Mouse (Mus musculus) lung, postnatal 0 days (tissue): ENCODE results near the gene Efna5.

ENCODE experiments used
- CTCF ChIP-seq: IDR thresholded peaks from 2 replicates; pipeline ENCODE4 v1.5.1; 2016; ENCODE audit warnings: antibody characterized with exemption, mild to moderate bottlenecking
- EP300 ChIP-seq: IDR thresholded peaks from 2 replicates; pipeline ENCODE4 v1.6.1; 2016; ENCODE audit warnings: antibody characterized with exemption, mild to moderate bottlenecking, control low read depth

DNA sequence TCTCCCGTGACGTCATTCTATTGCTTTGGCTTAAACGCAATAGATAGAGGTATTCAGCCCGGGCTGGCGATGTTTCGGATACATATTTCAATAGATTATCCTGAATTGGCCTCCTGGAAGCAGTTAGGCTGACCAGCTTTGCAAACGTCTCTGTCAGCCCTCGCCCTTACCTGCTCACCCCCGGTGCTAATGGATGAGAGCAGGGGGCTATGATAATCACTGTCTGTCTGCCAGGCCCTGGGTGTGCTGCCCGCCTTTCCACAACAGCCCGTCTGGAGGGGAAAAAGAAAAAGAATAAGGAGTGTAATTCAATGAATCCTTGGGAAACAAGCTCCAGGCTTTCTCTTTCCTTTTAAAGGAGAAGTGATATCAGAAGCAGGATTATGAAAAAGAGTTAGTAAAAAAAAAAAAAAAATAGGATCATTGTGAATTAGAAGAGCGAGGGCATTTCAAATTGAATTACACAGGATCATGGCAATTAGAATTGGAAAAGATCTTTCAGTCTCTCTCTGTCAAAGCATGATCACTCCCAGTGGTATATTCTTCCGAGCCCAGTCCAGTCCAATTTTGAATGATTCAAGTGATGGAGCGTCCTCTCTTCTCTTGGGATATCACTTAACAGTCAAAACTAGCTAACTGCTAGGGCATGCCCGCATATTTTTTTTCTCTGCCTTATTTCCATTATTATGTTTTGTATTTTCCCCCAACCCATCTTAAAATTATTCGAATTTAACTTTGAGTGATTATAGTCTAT, 24.8 kb upstream of the Efna5 start:
- TF ChIP-seq CTCF = no peak
- TF ChIP-seq EP300 = no peak
